Mouse (Mus musculus) thymus, adult 2 months (tissue): Measurements from ENCODE around the gene Snx33. TPM values are rescaled to one million over a fixed set of nuclear protein-coding genes. Genes with fewer than 3 reads are reported as not detected.

Experiments
- DNase-seq: peaks from one replicate; pipeline ENCODE4 v3.0.0; 2021
- H3K27ac ChIP-seq: fragments of 200-500 bp; 2 replicates; pipeline ENCODE4 v1.5.1; 2012; ENCODE audit warnings: low read length, control low read depth; ENCODE audit not compliant: control insufficient read depth, insufficient read depth
- H3K27me3 ChIP-seq: fragments of 200-500 bp; 2 replicates; pipeline ENCODE4 v1.6.1; 2012; ENCODE audit warnings: mild to moderate bottlenecking, low read length, moderate library complexity, mixed read lengths; ENCODE audit not compliant: control insufficient read depth, insufficient read depth
- H3K36me3 ChIP-seq: fragments of 200-500 bp; 2 replicates; pipeline ENCODE4 v1.6.1; 2012; ENCODE audit warnings: mild to moderate bottlenecking, low read length, moderate library complexity; ENCODE audit not compliant: control insufficient read depth, insufficient read depth
- H3K4me1 ChIP-seq: fragments of 200-500 bp; replicated peaks from 2 replicates; pipeline ENCODE4 v1.6.1; 2012; ENCODE audit warnings: low read length; ENCODE audit not compliant: control insufficient read depth, insufficient read depth
- H3K4me3 ChIP-seq: fragments of 200-500 bp; 2 replicates; pipeline ENCODE4 v1.5.1; 2012; ENCODE audit warnings: mild to moderate bottlenecking, low read length, control low read depth, moderate library complexity; ENCODE audit not compliant: control insufficient read depth, insufficient read depth
- CTCF ChIP-seq: fragments of 200-500 bp; IDR thresholded peaks from 2 replicates; pipeline ENCODE4 v1.5.1; 2012; ENCODE audit warnings: mild to moderate bottlenecking, control low read depth, low read length, moderate library complexity, borderline replicate concordance; ENCODE audit not compliant: control insufficient read depth, poor library complexity, insufficient read depth; ENCODE audit errors: extremely low read depth
- POLR2A ChIP-seq: fragments of 200-500 bp; IDR thresholded peaks from 2 replicates; pipeline ENCODE4 v1.6.1; 2012; ENCODE audit warnings: mild to moderate bottlenecking, low read length, control low read depth, moderate library complexity; ENCODE audit not compliant: control insufficient read depth, poor library complexity, insufficient read depth; ENCODE audit errors: extremely low read depth
- WGBS: fragments of 180-500 bp; shearing (Covaris S2); methylation state at CpG from one replicate; pipeline ENCODE4 v1.1.7; 2018; 5-methylcytosine and 5-hydroxymethylcytosine counted together
- polyA plus RNA-seq: library from polyadenylated mRNA; depleted of rRNA; stranded (reverse); fragments of >200 nt; gene quantifications from 2 replicates; pipeline ENCODE4 v1.2.3, GENCODE M21; 2012

Snx33 gene
- polyA plus RNA-seq, 1 experiment, result 15.0 TPM

GRCm38 (mm10) chr9:56886113-56886512 is 42.1 kb downstream of the Snx33 start:
- H3K4me1 ChIP-seq, result 0 out of 2 replicates have a peak, but pooled peaks cover 2% of the 10 kb centered on the region
- H3K27me3 ChIP-seq, result no peaks in the 10 kb centered on the region
- H3K36me3 ChIP-seq, result no peaks in the 10 kb centered on the region
- no peak for TF ChIP-seq POLR2A
- peak; percentile 62 for TF ChIP-seq CTCF
- WGBS, result 68% methylated on average over 13 of the region's 13 CpGs
- no peak overlapping the region for H3K4me3 ChIP-seq
- H3K27ac ChIP-seq, result no peak overlapping the region
- peak; percentile 52 for DNase-seq

GRCm38 (mm10) chr9:56884328-56884727 is 43.8 kb downstream of the Snx33 start:
- TF ChIP-seq CTCF (no peak), POLR2A (no peak)

GRCm38 (mm10) chr9:56883470-56883869 is 44.7 kb downstream of the Snx33 start:
- Histone ChIP-seq H3K27ac (no peak overlapping the region), H3K27me3 (no peaks in the 10 kb centered on the region), H3K4me3 (no peak overlapping the region), H3K36me3 (no peaks in the 10 kb centered on the region), H3K4me1 (no peaks in the 10 kb centered on the region)
- TF ChIP-seq CTCF (no peak), POLR2A (no peak)
- DNase-seq, result no peak
- 84% methylated on average over 7 of the region's 7 CpGs for WGBS

More at GRCm38 (mm10) chr9:56884328-56884727, 43.8 kb downstream of the Snx33 start:
- no peak for DNase-seq
- WGBS, result 88% methylated on average over 4 of the region's 4 CpGs
- Histone ChIP-seq H3K36me3 (no peaks in the 10 kb centered on the region), H3K4me1 (no peaks in the 10 kb centered on the region), H3K4me3 (no peak overlapping the region), H3K27me3 (no peaks in the 10 kb centered on the region), H3K27ac (no peak overlapping the region)

GRCm38 (mm10) chr9:56882818-56883217 is 45.4 kb downstream of the Snx33 start:
- DNase-seq, result no peak
- Histone ChIP-seq H3K4me3 (no peak overlapping the region), H3K27me3 (no peaks in the 10 kb centered on the region), H3K4me1 (no peaks in the 10 kb centered on the region), H3K27ac (no peak overlapping the region), H3K36me3 (no peaks in the 10 kb centered on the region)
- 71% methylated on average over 12 of the region's 12 CpGs for WGBS
- TF ChIP-seq POLR2A, result no peak
- TF ChIP-seq CTCF, result no peak

GRCm38 (mm10) chr9:56882283-56882682 is 45.9 kb downstream of the Snx33 start:
- Histone ChIP-seq H3K27ac (no peak overlapping the region), H3K36me3 (no peaks in the 10 kb centered on the region), H3K4me3 (no peak overlapping the region), H3K4me1 (no peaks in the 10 kb centered on the region), H3K27me3 (no peaks in the 10 kb centered on the region)
- no peak for DNase-seq
- no peak for TF ChIP-seq POLR2A
- no peak for TF ChIP-seq CTCF
- 74% methylated on average over 4 of the region's 4 CpGs for WGBS

- 58% methylated on average over 3 of the region's 3 CpGs for WGBS
- Histone ChIP-seq H3K4me1 (no peaks in the 10 kb centered on the region), H3K4me3 (no peak overlapping the region), H3K27me3 (no peaks in the 10 kb centered on the region), H3K27ac (no peak overlapping the region), H3K36me3 (no peaks in the 10 kb centered on the region)
- DNase-seq, result no peak
- no peak for TF ChIP-seq POLR2A
Measured at GRCm38 (mm10) chr9:56881539-56882082, 46.6 kb downstream of the Snx33 start.

GRCm38 (mm10) chr9:56880790-56881189 is 47.4 kb downstream of the Snx33 start:
- H3K36me3 ChIP-seq, result no peaks in the 10 kb centered on the region
- no peak overlapping the region for H3K4me3 ChIP-seq
- DNase-seq, result no peak
- no peaks in the 10 kb centered on the region for H3K4me1 ChIP-seq
- TF ChIP-seq POLR2A, result no peak
- TF ChIP-seq CTCF, result no peak
- H3K27me3 ChIP-seq, result no peaks in the 10 kb centered on the region
- 69% methylated on average over 9 of the region's 9 CpGs for WGBS
- H3K27ac ChIP-seq, result no peak overlapping the region
